8 mouse cellular contexts compared by ENCODE assay signal in the genomic region with DNA sequence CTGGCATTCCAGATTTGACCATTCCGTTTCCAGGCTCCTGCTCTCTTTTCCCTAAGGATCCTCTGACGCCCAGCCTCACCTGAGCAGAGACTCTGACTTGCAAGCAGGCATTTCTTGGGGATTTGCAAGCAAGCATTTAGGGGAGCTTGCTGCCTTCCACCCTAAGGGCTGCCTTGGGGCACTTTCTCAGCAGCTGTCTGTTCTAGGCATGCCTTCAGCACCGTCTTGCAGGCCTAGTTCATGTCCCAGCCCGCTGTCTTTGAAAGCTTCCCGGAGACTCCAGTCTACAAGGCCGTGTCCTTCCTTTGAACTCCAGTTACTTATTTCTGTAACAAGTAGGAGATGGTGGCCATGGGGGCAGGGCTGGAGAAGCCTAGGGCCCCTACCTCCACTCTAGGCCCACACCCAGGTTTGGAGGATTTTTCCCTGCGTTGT. TPM values are rescaled to one million over a fixed set of nuclear protein-coding genes. Genes with fewer than 3 reads are reported as not detected.
DNase-seq lines count a peak whose midpoint lies in the region; ATAC-seq lines count a peak whose summit lies in the region.

No protein-coding gene starts in this region.

- 23% methylated on average over 7 of the region's 7 CpGs for WGBS in heart, embryonic 13.5 days
- 39% methylated on average over 7 of the region's 7 CpGs for WGBS in hindbrain, embryonic 16.5 days
- WGBS in liver, embryonic 15.5 days (ENCODE audit: insufficient replicate concordance), result 50% methylated on average over 7 of the region's 7 CpGs
- 12% methylated on average over 7 of the region's 7 CpGs for WGBS in stomach, embryonic 15.5 days

- no peak for ATAC-seq in heart, embryonic 13.5 days (ENCODE audit: extremely low read depth, insufficient number of reproducible peaks, low FRiP score, low TSS enrichment)
- no peak for ATAC-seq in hindbrain, embryonic 16.5 days
- ATAC-seq in liver, embryonic 15.5 days (ENCODE audit: insufficient read depth), result no peak
- no peak for ATAC-seq in stomach, embryonic 15.5 days (ENCODE audit: insufficient read depth, low FRiP score, low read depth)

- peak overlapping the region; percentile 89 for H3K4me3 ChIP-seq in heart, embryonic 13.5 days
- H3K4me3 ChIP-seq in hindbrain, embryonic 16.5 days (ENCODE audit: low read length), result peak overlapping the region; percentile 76
- H3K4me3 ChIP-seq in liver, embryonic 15.5 days (replicated peaks), result peak overlapping the region; percentile 60
- H3K4me3 ChIP-seq in stomach, embryonic 15.5 days (replicated peaks), result peak overlapping the region; percentile 79

- H3K4me2 ChIP-seq in heart, embryonic 13.5 days, result peak overlapping the region; percentile 79
- H3K4me2 ChIP-seq in hindbrain, embryonic 16.5 days (ENCODE audit: low read length), result peak overlapping the region; percentile 100
- peak overlapping the region; percentile 60 for H3K4me2 ChIP-seq in liver, embryonic 15.5 days
- H3K4me2 ChIP-seq in stomach, embryonic 15.5 days, result peak overlapping the region; percentile 63

- H3K4me1 ChIP-seq in heart, embryonic 13.5 days, result peaks cover 46% of the 10 kb centered on the region
- H3K4me1 ChIP-seq in hindbrain, embryonic 16.5 days (ENCODE audit: control insufficient read depth, insufficient read depth, low read depth, low read length), result peaks cover 10% of the 10 kb centered on the region
- H3K4me1 ChIP-seq in liver, embryonic 15.5 days (replicated peaks), result no peaks in the 10 kb centered on the region
- H3K4me1 ChIP-seq in stomach, embryonic 15.5 days, result peaks cover 32% of the 10 kb centered on the region

- no peaks in the 10 kb centered on the region for H3K27me3 ChIP-seq in heart, embryonic 13.5 days (replicated peaks)
- peaks cover 8% of the 10 kb centered on the region for H3K27me3 ChIP-seq in hindbrain, embryonic 16.5 days (replicated peaks; ENCODE audit: control insufficient read depth, insufficient read depth, low read length)
- H3K27me3 ChIP-seq in liver, embryonic 15.5 days, result peaks cover 25% of the 10 kb centered on the region
- H3K27me3 ChIP-seq in stomach, embryonic 15.5 days (replicated peaks), result no peaks in the 10 kb centered on the region

- no peaks in the 10 kb centered on the region for H3K36me3 ChIP-seq in heart, embryonic 13.5 days
- no peaks in the 10 kb centered on the region for H3K36me3 ChIP-seq in hindbrain, embryonic 16.5 days (ENCODE audit: control insufficient read depth, insufficient read depth, low read length)
- H3K36me3 ChIP-seq in liver, embryonic 15.5 days (replicated peaks), result no peaks in the 10 kb centered on the region
- no peaks in the 10 kb centered on the region; the same call in 1 of the 2 replicates for H3K36me3 ChIP-seq in stomach, embryonic 15.5 days

- no peaks in the 10 kb centered on the region for H3K9me3 ChIP-seq in heart, embryonic 13.5 days
- H3K9me3 ChIP-seq in hindbrain, embryonic 16.5 days (ENCODE audit: control insufficient read depth, low read length), result no peaks in the 10 kb centered on the region
- no peaks in the 10 kb centered on the region for H3K9me3 ChIP-seq in liver, embryonic 15.5 days (replicated peaks)
- H3K9me3 ChIP-seq in stomach, embryonic 15.5 days, result no peaks in the 10 kb centered on the region

- peak overlapping the region; percentile 89 for H3K27ac ChIP-seq in heart, embryonic 13.5 days (replicated peaks)
- H3K27ac ChIP-seq in hindbrain, embryonic 16.5 days (ENCODE audit: low read depth, low read length), result peak overlapping the region; percentile 79
- H3K27ac ChIP-seq in liver, embryonic 15.5 days (replicated peaks), result no peak overlapping the region
- H3K27ac ChIP-seq in stomach, embryonic 15.5 days, result peak overlapping the region; percentile 93

- DNase-seq in heart, adult 9 months (ENCODE audit: low spot score in 2 of 2), result no peak
- DNase-seq in embryo, embryonic 11 days, result peak; percentile 41
- DNase-seq in urinary bladder, postnatal 10 days (ENCODE audit: low spot score), result no peak
- DNase-seq in frontal cortex, postnatal 36 days (ENCODE audit: low spot score in 2 of 2), result no peak

- H3K9ac ChIP-seq in heart, embryonic 13.5 days, result peak overlapping the region; percentile 96
- H3K9ac ChIP-seq in hindbrain, embryonic 16.5 days (ENCODE audit: low read depth, low read length), result peak overlapping the region; percentile 74
- 0 out of 2 replicates have a peak overlapping the region, but pooled peaks have one; percentile 43 for H3K9ac ChIP-seq in liver, embryonic 15.5 days
- peak overlapping the region; percentile 86; the same call in 1 of the 2 replicates for H3K9ac ChIP-seq in stomach, embryonic 15.5 days

RNA-seq across cellular contexts. Expression of a gene that starts 1.0 kb away (rescaled TPM):
- polyA plus RNA-seq in heart, embryonic 13.5 days (2015; fragmentation: Nextera tagmentation; extraction: Ambion mirVana), result 19.1 and 19.8 TPM in 2 replicates
- 8.8 and 8.9 TPM in 2 replicates for polyA plus RNA-seq in hindbrain, embryonic 16.5 days (2015; fragmentation: Nextera tagmentation; extraction: Ambion mirVana)
- 3.2 and 3.4 TPM in 2 replicates for polyA plus RNA-seq in liver, embryonic 15.5 days (2015; fragmentation: Nextera tagmentation; extraction: Ambion mirVana)
- 29.0 and 31.8 TPM in 2 replicates for polyA plus RNA-seq in stomach, embryonic 15.5 days (2015; fragmentation: Nextera tagmentation; extraction: Ambion mirVana)

Comparison
In these comparisons a context has a peak if more than half of its experiments do, and no peak if none do; other contexts are left out.
1. H3K9ac ChIP-seq: peak in every context shown above with its lines; median percentile 96 in heart, embryonic 13.5 days; 86 in stomach, embryonic 15.5 days; 74 in hindbrain, embryonic 16.5 days; 43 in liver, embryonic 15.5 days.